Mouse (Mus musculus) urinary bladder, postnatal 25 days (tissue): Measurements from ENCODE around the gene Ergic3.

Experiments
- DNase-seq: peaks from one replicate; pipeline ENCODE4 v3.0.0; 2022; ENCODE audit warnings: low spot score

The Ergic3 gene

DNA sequence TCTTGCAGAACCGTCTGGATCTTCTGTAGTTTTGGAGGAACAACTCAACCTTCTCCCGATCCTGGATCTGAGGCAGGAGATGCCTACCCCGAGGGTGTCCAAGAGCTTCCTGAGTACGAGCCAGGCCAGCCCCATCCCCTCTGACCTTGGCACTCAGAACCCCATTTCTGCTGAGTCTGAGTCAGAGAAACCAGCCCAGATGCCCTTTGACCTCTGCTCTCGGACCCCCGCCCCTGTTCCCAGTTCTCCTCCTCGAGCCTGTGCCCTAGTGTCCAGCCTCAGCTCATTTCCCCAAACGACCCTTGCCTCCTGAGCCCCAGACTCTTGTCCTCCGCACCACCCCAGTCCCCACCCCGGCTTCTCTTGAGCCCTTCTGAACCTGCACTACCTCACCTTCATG, 58.3 kb downstream of the Ergic3 start:
- no peak for DNase-seq
